Mouse (Mus musculus) cortical plate, adult 2 months (tissue): ENCODE data around the gene Chst12.

Experiments
- CTCF ChIP-seq: fragments of 200-500 bp; IDR thresholded peaks from 2 replicates; pipeline ENCODE4 v1.5.1; 2011; ENCODE audit warnings: mild to moderate bottlenecking, control low read depth, low read length; ENCODE audit not compliant: insufficient read depth; ENCODE audit errors: extremely low read depth
- POLR2A ChIP-seq: fragments of 200-500 bp; IDR thresholded peaks from 2 replicates; pipeline ENCODE4 v1.6.1; 2011; ENCODE audit warnings: mild to moderate bottlenecking, low read length, control low read depth; ENCODE audit not compliant: insufficient read depth; ENCODE audit errors: extremely low read depth

- TF ChIP-seq CTCF (no peak), POLR2A (no peak)
Observed at GRCm38 (mm10) chr5:140498176-140498575, 7.2 kb upstream of the Chst12 start.
